Mouse (Mus musculus) naive thymus-derived CD4-positive, alpha-beta T cell, adult 2 months (primary cell): ENCODE measurements at regions not wholly inside any gene's neighbourhood (a gene's known extent, or its start where the extent isn't known, plus 50 kb on each side); places are given as distances from the start of the nearest gene placed in this dataset.

Experiments
- DNase-seq: peaks from one replicate; pipeline ENCODE4 v3.0.0-alpha.2; 2011; ENCODE audit warnings: low read depth

- DNase-seq, result no peak
Observed at GRCm38 (mm10) chr9:33934071-33934470, 551.6 kb upstream of the Kirrel3 start.

- DNase-seq, result no peak
Observed at GRCm38 (mm10) chr9:33954319-33954718, 531.4 kb upstream of the Kirrel3 start.
